Mouse (Mus musculus): ENCODE measurements around the gene Vmn1r201.

- TF ChIP-seq CTCF (IDR thresholded peaks at IDR 0.05; ENCODE audit: borderline replicate concordance, control insufficient read depth, extremely low read depth, insufficient read depth, low read length, poor library complexity) (no peak), POLR2A (IDR thresholded peaks at IDR 0.05; ENCODE audit: control insufficient read depth, extremely low read depth, insufficient read depth, low read length, poor library complexity) (no peak)
These were observed 16.6 kb upstream of the Vmn1r201 start for GRCm38 (mm10) chr13:22455145-22455544.

All from thymus, adult 2 months (tissue).